ENCODE assay signal across 12 mouse cellular contexts in genomic region chr16:76153766-76154525, GRCm38 (mm10).
DNase-seq lines count a peak whose midpoint lies in the region; ATAC-seq and TF ChIP-seq lines count a peak whose summit lies in the region.
"Had no signal": no experiment of that assay in that cellular context is flagged by ENCODE, and none has a peak within 500 bp of the region (broad histone marks: within the 10 kb centered on the region; RNA-seq: fewer than 3 reads in every experiment).

No protein-coding gene starts in this region.

- H3K27me3 ChIP-seq in liver, adult 2 months (ENCODE audit: control insufficient read depth, insufficient read depth, low read length): peaks cover 6% of the 10 kb centered on the region; the same call in 1 of the 2 replicates
- no peaks in the 10 kb centered on the region for H3K27me3 ChIP-seq in liver, postnatal 0 days (ENCODE audit: insufficient read depth, low read length)
- H3K27me3 ChIP-seq in forebrain, embryonic 12.5 days: no peaks in the 10 kb centered on the region

- no peak overlapping the region for H3K4me3 ChIP-seq in liver, adult 2 months (ENCODE audit: insufficient read depth, low read depth, low read length)
- no peak overlapping the region for H3K4me3 ChIP-seq in liver, postnatal 0 days (ENCODE audit: low read depth, low read length)
- H3K4me3 ChIP-seq in forebrain, embryonic 12.5 days (replicated peaks): no peak overlapping the region

- no peak for ATAC-seq in liver, postnatal 0 days
- ATAC-seq in forebrain, embryonic 12.5 days (ENCODE audit: low FRiP score): peak; percentile 64; the same call in 1 of the 2 replicates
- ATAC-seq: midbrain, embryonic 16.5 days had no signal

- no peak overlapping the region for H3K4me2 ChIP-seq in liver, postnatal 0 days (ENCODE audit: low read depth, low read length)
- H3K4me2 ChIP-seq in forebrain, embryonic 12.5 days: no peak overlapping the region
- H3K4me2 ChIP-seq: liver, embryonic 11.5 days had no signal

- no peaks in the 10 kb centered on the region for H3K9me3 ChIP-seq in liver, postnatal 0 days (ENCODE audit: low read length)
- H3K9me3 ChIP-seq in forebrain, embryonic 12.5 days: no peaks in the 10 kb centered on the region

- H3K79me2 ChIP-seq in liver, adult 2 months (ENCODE audit: control insufficient read depth, insufficient read depth, low read length): no peaks in the 10 kb centered on the region

- peak; percentile 5 to 14 for DNase-seq in cerebellum, postnatal 10 days
- DNase-seq in cerebellum, adult 9-11 months: no peak
- peak; percentile 5 for DNase-seq in liver, adult 2 months (ENCODE audit: extremely low read depth, low read depth, low spot score)
- DNase-seq in liver, postnatal 0 days: no peak
- DNase-seq in lung, postnatal 14 days: peak; percentile 12
- no peak for DNase-seq in spleen, postnatal 10 days (ENCODE audit: low spot score in 2 of 2)
- DNase-seq in natural killer cell, adult 2 months (ENCODE audit: low spot score in 2 of 2): no peak
- DNase-seq: cerebellum, adult 8-10 months; kidney, postnatal 10 days had no signal

- WGBS in liver, adult 2 months: 92% methylated on average over 12 of the region's 12 CpGs
- 79% methylated on average over 12 of the region's 12 CpGs for WGBS in liver, postnatal 0 days (ENCODE audit: insufficient replicate concordance)
- 66% methylated on average over 12 of the region's 12 CpGs for WGBS in forebrain, embryonic 12.5 days

- no peak overlapping the region for H3K9ac ChIP-seq in liver, adult 2 months (ENCODE audit: low read depth, low read length)
- no peak overlapping the region for H3K9ac ChIP-seq in liver, postnatal 0 days (replicated peaks)
- no peak overlapping the region for H3K9ac ChIP-seq in forebrain, embryonic 12.5 days

- no peak for TF ChIP-seq CTCF in liver, adult 2 months (IDR thresholded peaks at IDR 0.05; ENCODE audit: low read depth, low read length)
- TF ChIP-seq CTCF in liver, postnatal 0 days (IDR thresholded peaks at IDR 0.05; ENCODE audit: low read depth): no peak

- H3K4me1 ChIP-seq in liver, adult 2 months (ENCODE audit: control insufficient read depth, insufficient read depth, low read length): peaks cover 2% of the 10 kb centered on the region; the same call in 1 of the 2 replicates
- H3K4me1 ChIP-seq in liver, postnatal 0 days (ENCODE audit: insufficient read depth): no peaks in the 10 kb centered on the region
- no peaks in the 10 kb centered on the region for H3K4me1 ChIP-seq in forebrain, embryonic 12.5 days

- TF ChIP-seq POLR2A in liver, adult 2 months (IDR thresholded peaks at IDR 0.05; ENCODE audit: extremely low read depth, insufficient read depth, low read length): no peak

- no peaks in the 10 kb centered on the region for H3K36me3 ChIP-seq in liver, adult 2 months (ENCODE audit: control insufficient read depth, insufficient read depth, low read length)
- no peaks in the 10 kb centered on the region for H3K36me3 ChIP-seq in liver, postnatal 0 days (replicated peaks; ENCODE audit: insufficient read depth, low read length)
- no peaks in the 10 kb centered on the region for H3K36me3 ChIP-seq in forebrain, embryonic 12.5 days (replicated peaks)

- H3K27ac ChIP-seq in liver, adult 2 months (replicated peaks; ENCODE audit: insufficient read depth, low read depth, low read length): no peak overlapping the region
- no peak overlapping the region for H3K27ac ChIP-seq in liver, postnatal 0 days (ENCODE audit: low read depth)
- H3K27ac ChIP-seq in forebrain, embryonic 12.5 days: no peak overlapping the region

- TF ChIP-seq EP300 in liver, postnatal 0 days (IDR thresholded peaks at IDR 0.05; ENCODE audit: low read depth): no peak

Comparison
In these comparisons a context has a peak if more than half of its experiments do, and no peak if none do; other contexts are left out.
1. DNase-seq: peak in cerebellum, postnatal 10 days (2 of 2), liver, adult 2 months (single experiment) and lung, postnatal 14 days (single experiment); none in cerebellum, adult 9-11 months (single experiment), liver, postnatal 0 days (single experiment), spleen, postnatal 10 days (0 of 2) and natural killer cell, adult 2 months (0 of 2).